Mouse (Mus musculus): ENCODE measurements around the gene Gm10318.

DNA sequence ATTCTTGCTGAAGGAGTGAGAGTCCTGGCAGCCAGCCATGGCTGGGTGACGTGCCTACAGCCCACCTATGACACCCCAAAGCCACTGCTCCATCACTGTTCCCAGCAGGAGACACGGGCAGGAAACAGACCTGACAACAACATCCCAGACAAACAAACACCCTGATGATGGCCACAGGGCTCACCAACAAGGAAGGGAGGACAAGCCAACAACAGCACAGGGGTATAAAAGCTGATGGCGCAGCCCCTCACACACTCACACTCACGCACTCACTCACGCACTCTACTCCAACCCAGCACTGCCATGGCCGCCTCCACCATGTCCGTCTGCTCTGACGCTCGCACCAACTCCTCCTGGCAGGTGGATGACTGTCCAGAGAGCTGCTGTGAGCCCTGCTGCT is at the start of gene Gm10318:
- TF ChIP-seq NANOG (IDR thresholded peaks at IDR 0.05; ENCODE audit: borderline replicate concordance, low read length) (no peak), CTCF (conservative IDR thresholded peaks at IDR 0.05; ENCODE audit: low read length) (no peak)
